Mouse (Mus musculus) left cerebral cortex, postnatal 25 days (tissue): ENCODE measurements at regions not wholly inside any gene's neighbourhood (a gene's known extent, or its start where the extent isn't known, plus 50 kb on each side); places are given as distances from the start of the nearest gene placed in this dataset.

ENCODE experiments used
- DNase-seq, 2 experiments: peaks; one replicate each; pipeline ENCODE4 v3.0.0; 2022; ENCODE audit warnings: low spot score in 2 of 2, mixed read lengths in 1 of 2
- intact Hi-C: fragments of 180-260 bp; cut with DNase I; formaldehyde crosslinking; loops from one replicate; pipeline ENCODE4 v1.15.1; 2025

DNA sequence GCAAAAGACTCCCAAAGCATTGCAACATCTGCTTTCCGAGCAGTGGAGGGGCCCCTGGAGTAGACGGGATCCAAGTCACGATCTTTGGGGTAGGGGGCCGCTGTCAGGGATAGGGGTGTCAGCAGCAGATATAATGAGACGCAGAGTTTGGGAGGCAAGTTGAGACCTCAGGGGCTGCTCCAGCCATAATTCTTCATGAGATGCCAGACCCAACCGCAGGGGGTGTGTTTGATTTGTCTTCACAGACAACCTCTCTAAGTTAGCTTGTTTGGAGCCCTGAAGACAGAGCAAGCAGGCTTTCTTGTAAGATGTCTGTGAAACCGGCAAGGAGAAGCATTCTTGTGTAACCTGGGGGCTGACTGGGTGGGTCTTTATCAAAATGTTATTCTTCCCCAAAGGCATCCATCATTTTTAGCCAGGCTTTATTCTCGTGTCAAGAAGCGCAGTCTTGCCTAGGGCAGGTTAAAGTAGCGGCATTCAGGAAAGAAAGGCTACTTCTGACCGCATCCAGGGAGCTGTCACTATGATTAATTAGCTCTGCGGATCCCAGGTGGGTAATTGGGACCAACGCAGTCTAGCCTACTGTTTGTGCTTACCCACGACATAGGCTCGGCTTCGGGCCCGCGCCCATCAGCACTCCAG, 234.6 kb downstream of the 1500009L16Rik start:
- intact Hi-C loops, result no loop called here
- no peak for DNase-seq

- DNase-seq, result no peak
- intact Hi-C loops, result no loop called here
These were observed 235.7 kb downstream of the 1500009L16Rik start for GRCm38 (mm10) chr10:83958397-83958796.

- intact Hi-C loops, result no loop called here
- no peak for DNase-seq
These were observed 236.2 kb downstream of the 1500009L16Rik start for GRCm38 (mm10) chr10:83958826-83959225.

DNA sequence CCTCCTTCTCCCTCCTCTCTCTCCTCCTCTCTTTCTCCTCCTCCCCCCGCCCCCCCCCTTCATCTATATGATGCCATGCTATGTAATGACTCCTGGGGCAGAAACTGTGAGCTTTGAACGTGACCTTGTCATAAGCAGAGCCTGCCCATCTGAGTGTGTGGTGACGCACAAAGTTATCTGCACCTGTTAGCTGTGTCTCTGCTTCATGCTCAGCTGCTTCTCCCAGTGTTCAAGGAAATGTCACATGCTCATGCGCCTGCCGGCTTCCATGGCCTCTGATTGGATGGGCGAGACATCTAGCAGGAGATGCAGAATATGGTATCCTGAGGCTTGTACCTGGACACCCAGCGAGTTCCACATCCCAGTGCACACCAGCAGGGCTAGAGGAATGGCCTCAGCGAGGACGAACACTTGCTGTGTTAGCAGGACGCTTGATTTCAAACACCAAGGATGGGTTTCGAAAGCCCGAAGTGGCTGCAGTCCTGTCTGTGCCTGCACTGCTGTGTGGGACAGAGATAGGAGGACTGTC, 240.6 kb downstream of the 1500009L16Rik start:
- DNase-seq, result no peak
- intact Hi-C loops, result no loop called here

- DNase-seq, result no peak
- intact Hi-C loops, result no loop called here
These were observed 241.3 kb downstream of the 1500009L16Rik start for GRCm38 (mm10) chr10:83963779-83964643.

GRCm38 (mm10) chr10:83964838-83965237, 242.2 kb downstream of the 1500009L16Rik start:
- intact Hi-C loops, result no loop called here

GRCm38 (mm10) chr10:83970501-83970900, 247.8 kb downstream of the 1500009L16Rik start:
- DNase-seq, result no peak
- intact Hi-C loops, result no loop called here

More at GRCm38 (mm10) chr10:83964838-83965237, 242.2 kb downstream of the 1500009L16Rik start:
- DNase-seq, result no peak

DNA sequence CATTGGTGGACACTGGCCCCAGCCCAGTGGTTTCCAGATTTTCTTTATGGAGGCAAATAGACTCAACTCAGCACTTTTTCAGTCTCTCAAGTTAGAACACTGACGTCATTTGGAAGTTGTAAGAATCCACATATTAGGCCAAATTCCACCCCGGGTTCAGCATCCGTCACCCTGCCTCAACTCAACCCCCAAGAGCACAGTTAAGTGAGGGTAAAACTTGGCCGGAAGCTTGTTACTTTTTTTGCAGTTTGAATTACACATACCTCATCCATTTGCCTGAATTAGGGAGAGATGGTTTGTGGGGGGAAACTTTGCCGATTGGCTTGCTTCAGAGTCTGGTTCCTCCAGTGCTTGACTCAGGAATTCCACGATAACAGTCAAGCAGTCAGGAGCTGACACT, 251.9 kb downstream of the 1500009L16Rik start:
- DNase-seq, result no peak
- intact Hi-C loops, result no loop called here

- peak; percentile 14 to 43 for DNase-seq
These were observed 253.9 kb downstream of the 1500009L16Rik start for GRCm38 (mm10) chr10:83976548-83976947.

GRCm38 (mm10) chr10:83979930-83980329, 257.3 kb downstream of the 1500009L16Rik start:
- intact Hi-C loops, result no loop called here
- no peak for DNase-seq

More at GRCm38 (mm10) chr10:83976548-83976947, 253.9 kb downstream of the 1500009L16Rik start:
- intact Hi-C loops, result no loop called here

DNA sequence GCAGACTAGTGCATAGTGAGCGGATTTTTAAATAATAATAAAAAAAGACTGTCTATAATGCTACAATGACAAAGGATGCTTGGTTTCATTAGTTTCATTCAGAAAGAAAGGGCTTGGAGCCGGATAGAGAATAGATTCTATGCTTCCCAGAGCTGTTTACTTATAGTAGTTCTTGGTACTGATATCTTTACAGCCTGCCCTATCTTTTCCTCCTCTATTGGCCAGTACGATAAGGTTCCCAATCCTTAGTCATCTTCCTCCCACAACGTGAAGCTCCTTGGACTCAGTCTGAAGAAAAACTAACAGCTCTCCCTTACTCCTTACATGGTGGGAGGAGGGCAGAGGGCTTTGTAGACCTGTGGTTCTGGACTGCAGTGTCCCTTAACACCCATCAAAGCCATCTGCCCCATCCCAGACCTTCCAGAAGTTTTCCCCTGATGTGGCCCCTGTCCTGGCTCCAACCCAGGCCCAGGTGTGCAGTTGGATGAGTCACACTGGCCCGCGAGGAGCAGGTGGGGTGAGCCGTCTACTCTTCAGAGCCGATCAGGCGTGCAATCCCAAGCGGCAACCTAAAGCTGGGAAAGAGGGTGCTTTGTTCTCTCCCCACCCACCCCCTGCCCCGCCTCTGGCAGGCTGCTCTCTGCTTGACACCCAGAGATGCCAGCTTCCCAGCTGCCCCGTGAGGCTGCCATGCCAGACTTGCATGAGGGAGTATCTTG, 262.2 kb downstream of the 1500009L16Rik start:
- intact Hi-C loops, result no loop called here
- DNase-seq, result no peak

DNA sequence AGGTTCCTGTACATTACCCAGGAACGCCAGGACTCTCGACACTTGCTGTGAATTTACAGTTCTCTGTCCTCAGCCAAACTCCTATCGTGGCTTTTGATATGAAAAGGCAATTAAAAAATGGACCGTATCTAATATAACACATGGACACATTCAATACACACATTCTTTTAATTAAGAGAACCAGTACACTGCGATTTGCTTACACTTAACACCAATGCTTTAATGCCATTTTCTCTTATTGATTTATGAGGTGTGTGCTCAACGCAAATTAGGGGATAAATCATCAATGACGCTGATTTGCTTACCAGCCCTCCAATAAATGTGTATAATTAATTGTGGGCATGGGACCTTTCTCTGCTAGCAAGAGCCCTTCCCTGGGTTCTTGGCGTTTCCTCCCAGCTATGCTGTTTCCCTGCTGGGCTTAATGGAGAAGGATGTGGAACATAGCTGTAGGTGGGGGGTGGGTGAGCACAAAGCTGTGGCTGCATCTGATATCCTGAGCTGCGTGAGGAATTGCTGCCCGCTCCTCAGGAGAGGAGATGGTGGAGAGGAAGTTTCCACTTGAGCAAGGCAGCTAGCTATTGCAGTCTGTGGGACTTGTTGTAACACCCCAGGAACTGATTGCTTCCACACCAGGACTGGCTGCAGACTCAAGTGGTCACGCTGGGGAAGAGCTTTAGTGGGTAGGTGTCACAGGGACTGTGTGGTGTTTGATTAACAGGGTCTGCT, 270.1 kb downstream of the 1500009L16Rik start:
- no peak for DNase-seq
- intact Hi-C loops, result no loop called here

GRCm38 (mm10) chr10:83995026-83995600, 272.4 kb downstream of the 1500009L16Rik start:
- intact Hi-C loops, result no loop called here
- DNase-seq, result no peak

DNA sequence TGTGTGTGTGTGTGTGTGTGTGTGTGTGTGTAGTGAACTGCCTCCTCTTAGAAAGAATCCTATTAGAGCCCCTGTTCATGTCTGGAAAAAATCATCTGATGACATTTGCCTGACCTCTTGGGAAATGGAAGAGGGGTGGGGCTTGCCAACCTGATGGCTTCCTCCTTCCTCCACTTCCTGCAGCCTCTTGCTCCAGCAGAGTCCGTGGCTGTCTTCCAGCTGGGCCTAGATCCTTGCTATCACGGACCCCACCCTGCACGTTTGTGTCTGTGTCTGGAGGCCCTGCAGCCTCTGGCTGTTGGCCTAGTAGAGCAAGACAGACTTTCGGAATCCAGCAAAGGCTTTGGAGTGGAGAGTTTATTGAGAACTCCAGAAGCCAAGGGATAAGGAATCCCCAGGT, 273.2 kb downstream of the 1500009L16Rik start:
- intact Hi-C loops, result no loop called here
- DNase-seq, result no peak

- no peak for DNase-seq
- intact Hi-C loops, result no loop called here
These were observed 273.8 kb downstream of the 1500009L16Rik start for GRCm38 (mm10) chr10:83996489-83996888.

GRCm38 (mm10) chr10:84000436-84001208, 278.0 kb downstream of the 1500009L16Rik start:
- DNase-seq, result no peak
- intact Hi-C loops, result no loop called here

- intact Hi-C loops, result no loop called here
- DNase-seq, result no peak
These were observed 280.1 kb downstream of the 1500009L16Rik start for GRCm38 (mm10) chr10:84002744-84003143.

DNA sequence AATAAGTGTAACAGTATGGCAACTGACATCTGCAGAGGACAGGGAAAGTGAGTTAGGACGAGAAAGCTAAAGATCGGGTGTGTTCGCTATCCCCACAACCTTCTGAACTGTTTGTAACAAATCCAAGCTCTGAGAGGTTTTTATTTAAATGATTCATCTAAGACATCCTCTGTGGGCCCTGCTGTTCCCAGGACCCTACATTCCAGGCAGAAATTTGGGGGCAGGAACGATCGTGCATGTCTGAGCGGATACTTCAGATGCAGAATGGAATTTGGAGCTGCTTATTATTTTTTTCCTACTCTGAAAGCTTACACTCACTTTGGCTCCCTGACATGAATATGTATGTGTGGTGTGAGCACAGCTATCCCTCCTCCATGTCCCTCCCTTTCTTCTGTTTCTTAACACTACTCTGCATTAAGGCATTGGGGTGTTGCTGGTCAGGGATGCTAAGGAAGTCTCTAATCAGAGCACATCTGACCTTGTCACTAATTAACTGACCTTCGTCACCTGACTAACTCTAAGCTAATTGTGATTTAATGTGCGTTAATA, 281.0 kb downstream of the 1500009L16Rik start:
- intact Hi-C loops, result no loop called here
- no peak for DNase-seq
